Mouse (Mus musculus): Measurements from ENCODE around the gene Cyb561d2.
A peak's percentile ranks its signal among the peaks of the same experiment; 100 is the strongest.
"Not testable (repeated sequence)": the region's sequence is repeated elsewhere in the genome, so short reads cannot be mapped to it uniquely, and the experiment has no call there.

Cyb561d2 gene

DNA sequence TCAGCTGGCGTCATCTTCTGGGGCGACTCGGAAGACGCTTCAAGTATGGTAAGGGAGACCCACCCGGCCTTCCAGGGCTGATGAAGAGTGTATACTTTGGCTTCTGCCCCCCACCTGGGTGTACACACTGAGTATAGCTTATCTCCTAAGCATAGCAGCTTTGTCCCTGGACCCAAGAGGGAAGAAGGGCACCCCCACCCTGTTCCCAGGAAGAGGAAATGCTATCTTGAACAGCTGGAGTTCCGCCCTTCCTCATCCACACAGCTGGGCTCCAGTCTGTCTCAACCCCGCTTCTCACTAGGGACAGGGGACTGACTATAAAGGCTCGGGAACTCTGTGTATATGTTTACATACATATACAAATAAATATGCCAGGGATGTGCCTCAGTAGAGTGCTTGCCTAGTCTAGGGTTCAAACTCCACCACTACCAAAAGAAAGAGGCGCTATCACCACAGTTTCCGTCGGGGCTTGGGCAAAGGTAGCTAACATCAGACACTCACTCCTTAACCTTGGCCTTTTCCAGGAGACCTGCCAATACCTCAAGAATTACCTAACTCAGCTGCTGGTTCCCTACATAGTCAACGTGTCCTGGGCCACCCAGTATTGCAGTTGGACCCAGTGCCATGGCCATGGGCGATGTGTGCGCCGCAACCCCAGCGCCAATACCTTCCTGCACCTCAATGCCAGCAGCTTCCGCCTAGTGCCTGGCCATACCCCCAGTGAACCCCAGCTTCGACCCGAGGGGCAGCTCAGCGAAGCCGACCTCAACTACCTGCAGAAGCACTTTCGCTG is 29.7 kb upstream of the Cyb561d2 start:
- DNase-seq (ENCODE audit: low read depth, low spot score) = no peak

DNA sequence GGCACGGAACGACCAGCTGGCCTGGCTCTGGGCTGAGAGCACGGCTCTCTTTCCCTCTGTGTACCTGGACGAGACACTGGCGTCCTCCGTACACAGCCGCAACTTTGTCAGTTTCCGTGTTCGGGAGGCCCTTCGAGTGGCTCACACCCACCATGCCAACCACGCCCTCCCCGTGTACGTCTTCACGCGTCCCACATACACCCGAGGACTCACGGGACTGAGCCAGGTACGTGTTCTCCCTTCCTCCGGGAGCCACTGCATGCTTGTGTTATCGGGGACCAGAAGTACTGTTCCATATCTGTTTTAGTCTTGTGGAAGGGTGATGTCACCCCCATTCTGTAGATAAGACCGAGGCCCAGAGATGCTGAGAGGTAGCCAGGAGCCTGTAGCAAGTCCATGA is 28.9 kb upstream of the Cyb561d2 start:
- DNase-seq (ENCODE audit: low read depth, low spot score) = no peak

DNA sequence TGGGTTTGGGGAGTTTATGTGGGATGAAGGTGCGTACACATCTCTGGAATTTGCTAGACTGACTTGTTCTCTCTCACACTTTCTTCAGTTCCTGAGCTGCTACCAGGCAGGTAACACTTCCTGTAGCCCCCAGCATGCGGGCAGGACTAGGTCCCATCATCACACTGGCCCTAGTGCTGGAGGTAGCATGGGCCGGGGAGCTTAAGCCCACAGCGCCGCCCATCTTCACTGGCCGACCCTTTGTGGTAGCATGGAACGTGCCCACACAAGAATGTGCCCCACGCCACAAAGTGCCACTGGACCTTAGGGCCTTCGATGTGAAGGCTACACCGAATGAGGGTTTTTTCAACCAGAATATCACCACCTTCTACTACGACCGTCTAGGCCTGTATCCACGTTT is 28.0 kb upstream of the Cyb561d2 start:
- no peak for DNase-seq (ENCODE audit: low read depth, low spot score)

DNA sequence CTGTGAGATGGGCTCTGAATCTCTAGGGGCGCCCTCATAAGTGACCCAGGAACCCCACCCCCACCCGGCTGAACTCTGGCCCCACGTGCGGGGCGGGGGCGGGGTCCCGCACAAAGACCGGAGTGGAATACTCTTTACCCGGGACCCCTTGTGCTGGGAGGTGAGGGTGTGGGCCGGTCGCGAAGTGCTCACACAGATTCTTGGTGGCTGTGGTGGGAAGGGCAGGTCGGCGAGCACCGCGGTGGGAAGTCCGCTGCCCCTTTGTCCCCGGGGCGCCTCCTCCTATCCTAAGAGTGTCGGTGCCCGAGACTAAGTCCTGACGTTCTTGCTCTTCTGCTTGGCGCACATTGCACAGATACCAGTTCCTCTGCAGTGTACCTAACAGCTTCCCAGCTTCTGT is 27.3 kb upstream of the Cyb561d2 start:
- DNase-seq (ENCODE audit: low read depth, low spot score) = no peak

- no peak for DNase-seq (ENCODE audit: low read depth, low spot score)
These were observed 26.6 kb upstream of the Cyb561d2 start for GRCm38 (mm10) chr9:107568331-107569261.

DNA sequence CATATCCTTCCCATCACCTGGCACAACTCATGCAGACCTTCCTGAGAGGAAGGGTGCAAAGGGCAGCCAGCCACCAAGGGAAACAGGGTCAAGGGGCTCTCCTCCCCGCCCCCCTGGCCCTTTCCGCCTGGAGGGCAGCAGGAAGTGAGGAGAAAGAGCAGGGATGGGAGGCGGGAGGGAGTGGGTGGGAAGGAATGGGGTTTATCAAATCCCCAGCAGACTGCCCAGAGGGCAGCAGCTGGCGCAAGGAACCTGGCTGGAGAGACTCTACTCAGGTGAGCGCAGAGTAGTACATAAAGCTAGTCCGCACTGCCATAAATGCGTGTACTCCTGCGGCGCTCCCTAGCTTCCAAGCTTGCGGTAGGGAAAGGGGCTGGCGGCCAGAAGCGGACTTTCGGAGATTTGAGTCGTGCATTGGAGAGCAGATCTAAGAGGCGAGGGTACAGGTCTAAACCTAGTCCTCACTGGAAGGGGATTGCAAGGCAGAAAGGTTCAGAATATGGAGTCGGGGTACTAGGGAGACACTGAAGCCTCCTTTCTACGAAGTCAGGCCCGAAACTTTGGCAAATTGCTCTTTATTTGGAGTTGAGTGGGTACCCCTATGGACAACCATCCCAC is 25.8 kb upstream of the Cyb561d2 start, which contains the start of gene Hyal2:
Gene Hyal2 (plus strand): TSS at position 244 of the 618 bp plus-strand sequence.
- DNase-seq (ENCODE audit: low read depth, low spot score) = no peak

- DNase-seq (ENCODE audit: low read depth, low spot score) = no peak
These were observed 24.9 kb upstream of the Cyb561d2 start for GRCm38 (mm10) chr9:107566855-107567254.

GRCm38 (mm10) chr9:107566041-107566709 is 24.2 kb upstream of the Cyb561d2 start:
- no peak for DNase-seq (ENCODE audit: low read depth, low spot score)

- not testable (repeated sequence) for DNase-seq (ENCODE audit: low read depth, low spot score)
These were observed 23.6 kb upstream of the Cyb561d2 start for GRCm38 (mm10) chr9:107565556-107565955.

DNA sequence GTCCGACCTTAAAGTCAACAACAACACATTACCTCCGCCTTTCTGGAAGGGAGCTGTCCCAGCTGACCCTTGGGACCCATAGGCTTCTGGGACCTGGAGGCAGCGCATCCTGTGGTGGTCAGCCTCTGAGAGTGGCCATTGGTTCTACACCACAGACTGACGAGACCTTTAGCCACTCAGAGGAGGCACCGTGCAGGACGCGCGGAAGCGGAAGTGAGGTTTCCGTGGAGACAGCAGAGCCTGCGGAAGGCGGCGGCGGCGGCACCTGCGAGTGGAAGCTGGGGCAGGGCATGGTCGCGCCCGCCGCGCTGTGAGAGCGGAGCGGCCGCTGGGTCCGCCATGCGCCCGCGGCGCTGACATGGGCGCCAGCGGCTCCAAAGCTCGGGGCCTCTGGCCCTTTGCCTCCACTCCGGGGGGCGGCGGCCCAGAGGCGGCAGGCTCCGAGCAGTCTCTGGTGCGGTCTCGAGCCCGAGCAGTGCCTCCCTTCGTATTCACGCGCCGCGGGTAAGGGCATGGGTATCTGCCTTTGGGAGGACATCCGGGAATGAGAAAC is 21.1 kb upstream of the Cyb561d2 start, which contains the start of gene Tusc2:
Gene Tusc2 (plus strand): TSS at position 227 of the 553 bp plus-strand sequence.
- peak; percentile 77 for DNase-seq (ENCODE audit: low read depth, low spot score)

GRCm38 (mm10) chr9:107556346-107556745 is 14.4 kb upstream of the Cyb561d2 start:
- no peak for DNase-seq (ENCODE audit: low read depth, low spot score)

GRCm38 (mm10) chr9:107555701-107556100 is 13.7 kb upstream of the Cyb561d2 start:
- DNase-seq (ENCODE audit: low read depth, low spot score) = no peak

GRCm38 (mm10) chr9:107555031-107555457 is 13.1 kb upstream of the Cyb561d2 start:
- DNase-seq (ENCODE audit: low read depth, low spot score) = no peak

GRCm38 (mm10) chr9:107554319-107554825 is 12.4 kb upstream of the Cyb561d2 start:
- peak; percentile 96 for DNase-seq (ENCODE audit: low read depth, low spot score)

DNA sequence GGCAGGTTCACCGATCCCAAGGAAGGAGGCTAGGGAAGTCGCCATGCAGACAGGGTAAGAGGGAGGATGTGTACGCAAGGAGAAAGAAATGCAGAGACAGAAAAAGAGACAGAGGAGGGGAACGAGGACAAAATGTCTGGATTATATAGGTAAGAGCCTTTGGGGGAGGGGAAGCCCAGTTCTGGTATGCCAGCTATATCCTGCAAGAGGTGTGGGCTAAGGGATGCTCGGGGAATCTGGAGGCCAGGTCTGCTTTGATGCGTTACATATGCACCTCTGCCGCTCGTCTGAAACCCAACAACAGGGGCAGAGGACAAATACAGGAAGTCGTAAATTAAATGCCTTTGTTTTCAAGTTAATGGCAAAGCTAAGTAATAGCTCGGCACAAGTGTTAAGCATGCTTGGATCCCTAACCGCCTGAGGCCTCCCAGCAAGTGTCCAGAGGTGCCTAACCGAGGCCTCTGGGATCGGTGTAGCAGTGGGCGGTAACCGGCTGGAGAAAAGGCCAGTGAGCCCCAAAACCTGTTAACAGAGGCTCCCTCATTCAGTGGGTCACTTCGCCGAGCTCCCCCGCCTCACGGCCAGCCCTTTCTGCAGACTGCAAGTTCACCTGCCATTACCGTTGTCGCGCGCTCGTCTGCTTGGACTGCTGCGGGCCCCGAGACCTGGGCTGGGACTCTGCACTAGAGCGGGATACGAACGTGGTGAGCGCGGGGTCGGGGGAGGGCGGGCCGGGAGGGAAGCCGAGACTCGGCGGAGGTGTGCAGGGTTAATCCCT is 11.7 kb upstream of the Cyb561d2 start:
- DNase-seq (ENCODE audit: low read depth, low spot score) = no peak

- DNase-seq (ENCODE audit: low read depth, low spot score) = no peak
These were observed 10.8 kb upstream of the Cyb561d2 start for GRCm38 (mm10) chr9:107552690-107553393.

- no peak for DNase-seq (ENCODE audit: low read depth, low spot score)
These were observed 9.9 kb upstream of the Cyb561d2 start for GRCm38 (mm10) chr9:107551890-107552355.

GRCm38 (mm10) chr9:107551117-107551889 is 9.3 kb upstream of the Cyb561d2 start, which contains the start of gene Rassf1:
Rassf1 (plus strand) TSS chr9:107551555.
- no peak for DNase-seq (ENCODE audit: low read depth, low spot score)
